Mouse (Mus musculus) neural tube, embryonic 14.5 days (tissue): ENCODE measurements at regions not wholly inside any gene's neighbourhood (a gene's known extent, or its start where the extent isn't known, plus 50 kb on each side); places are given as distances from the start of the nearest gene placed in this dataset.

Source experiments
- ATAC-seq: fragments of 200-750 bp; cut with Nextera tagmentation; 2 replicates; pipeline ENCODE4 v1.8.0; 2017; ENCODE audit warnings: low read depth, mild to moderate bottlenecking, moderate TSS enrichment, moderate library complexity
- H3K27ac ChIP-seq: fragments of 300-500 bp; sonication (generic); 2 replicates; pipeline ENCODE4 v1.5.1; 2014; ENCODE audit warnings: low read depth, mild to moderate bottlenecking, control low read depth, low read length, moderate library complexity, mixed read lengths
- H3K27me3 ChIP-seq: fragments of 300-500 bp; sonication (generic); 2 replicates; pipeline ENCODE4 v1.6.1; 2014; ENCODE audit warnings: low read length; ENCODE audit not compliant: control insufficient read depth, insufficient read depth
- H3K36me3 ChIP-seq: fragments of 300-500 bp; sonication (generic); 2 replicates; pipeline ENCODE4 v1.6.1; 2014; ENCODE audit warnings: low read length, mixed read lengths; ENCODE audit not compliant: control insufficient read depth, insufficient read depth
- H3K4me1 ChIP-seq: fragments of 300-500 bp; sonication (generic); 2 replicates; pipeline ENCODE4 v1.6.1; 2014; ENCODE audit warnings: low read length; ENCODE audit not compliant: control insufficient read depth, insufficient read depth
- H3K4me2 ChIP-seq: fragments of 300-500 bp; sonication (generic); 2 replicates; pipeline ENCODE4 v1.6.1; 2014; ENCODE audit warnings: mild to moderate bottlenecking, low read depth, low read length, control low read depth
- H3K4me3 ChIP-seq: fragments of 300-500 bp; sonication (generic); 2 replicates; pipeline ENCODE4 v1.5.1; 2014; ENCODE audit warnings: low read depth, low read length, control low read depth, mixed read lengths
- H3K9ac ChIP-seq: fragments of 300-500 bp; sonication (generic); replicated peaks from 2 replicates; pipeline ENCODE4 v1.6.1; 2014; ENCODE audit warnings: low read depth, mild to moderate bottlenecking, control low read depth, low read length, mixed read lengths
- H3K9me3 ChIP-seq: fragments of 300-500 bp; sonication (generic); 2 replicates; pipeline ENCODE4 v1.6.1; 2016; ENCODE audit warnings: low read length; ENCODE audit not compliant: control insufficient read depth
- whole genome bisulfite sequencing: fragments of 180-500 bp; shearing (Covaris S2); extraction: QIAGEN DNeasy Blood & Tissue Kit; methylation state at CpG from one replicate; pipeline ENCODE4 v1.1.7; 2014; 5-methylcytosine and 5-hydroxymethylcytosine counted together

GRCm38 (mm10) chr2:82620553-82620952 lies 322.9 kb upstream of the Fsip2 start:
- Histone ChIP-seq H3K9me3 (0 out of 2 replicates have a peak, but pooled peaks cover 2% of the 10 kb centered on the region), H3K27me3 (no peaks in the 10 kb centered on the region), H3K36me3 (no peaks in the 10 kb centered on the region), H3K4me2 (no peak overlapping the region), H3K4me1 (no peaks in the 10 kb centered on the region), H3K27ac (no peak overlapping the region), H3K9ac (no peak overlapping the region), H3K4me3 (no peak overlapping the region)
- WGBS, result 27% methylated on average over 1 of the region's 1 CpGs
- no peak for ATAC-seq

GRCm38 (mm10) chr2:82644428-82644827 lies 299.0 kb upstream of the Fsip2 start:
- H3K36me3 ChIP-seq, result no peaks in the 10 kb centered on the region
- H3K4me1 ChIP-seq, result no peaks in the 10 kb centered on the region
- no peak for ATAC-seq
- H3K4me3 ChIP-seq, result no peak overlapping the region
- no peak overlapping the region for H3K9ac ChIP-seq
- H3K4me2 ChIP-seq, result no peak overlapping the region
- H3K9me3 ChIP-seq, result no peaks in the 10 kb centered on the region
- 78% methylated on average over 1 of the region's 1 CpGs for WGBS
- no peak overlapping the region for H3K27ac ChIP-seq
- no peaks in the 10 kb centered on the region for H3K27me3 ChIP-seq
